Mouse (Mus musculus) E14TG2a.4 (cell line): ENCODE measurements at regions not wholly inside any gene's neighbourhood (a gene's known extent, or its start where the extent isn't known, plus 50 kb on each side); places are given as distances from the start of the nearest gene placed in this dataset.

Experiments
- CTCF ChIP-seq: conservative IDR thresholded peaks from 2 replicates; pipeline ENCODE4 v1.5.1; 2014; ENCODE audit warnings: low read length
- NANOG ChIP-seq: IDR thresholded peaks from 2 replicates; pipeline ENCODE4 v1.6.1; 2014; ENCODE audit warnings: borderline replicate concordance, low read length, mixed read lengths

DNA sequence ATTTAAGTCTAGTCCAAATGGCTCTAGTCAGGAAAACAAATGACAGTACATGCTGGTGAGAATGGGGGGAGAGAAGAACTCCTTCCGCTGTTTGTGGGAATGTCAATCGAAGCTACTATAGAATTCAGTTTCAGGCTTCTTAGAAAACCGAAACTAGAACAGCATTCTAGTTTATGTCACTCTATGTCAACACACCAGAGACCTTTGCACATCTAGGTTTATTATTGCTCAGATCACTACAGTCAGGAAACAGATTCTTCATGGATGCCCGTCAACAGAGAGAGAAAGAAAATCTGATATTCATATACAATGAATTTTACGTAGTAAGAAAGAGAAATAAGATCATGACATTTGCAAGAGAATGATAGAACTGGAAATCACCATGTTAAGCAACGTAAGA is 276.7 kb upstream of the Pdzrn3 start:
- TF ChIP-seq CTCF, result no peak
- no peak for TF ChIP-seq NANOG
